Mouse (Mus musculus): ENCODE measurements around the gene Avpi1. TPM values are rescaled to one million over a fixed set of nuclear protein-coding genes. Genes with fewer than 3 reads are reported as not detected.
A peak's percentile ranks its signal among the peaks of the same experiment; 100 is the strongest.

The Avpi1 gene
- polyA plus RNA-seq, 1 experiment from 2014 or later = 23.9 TPM

DNA sequence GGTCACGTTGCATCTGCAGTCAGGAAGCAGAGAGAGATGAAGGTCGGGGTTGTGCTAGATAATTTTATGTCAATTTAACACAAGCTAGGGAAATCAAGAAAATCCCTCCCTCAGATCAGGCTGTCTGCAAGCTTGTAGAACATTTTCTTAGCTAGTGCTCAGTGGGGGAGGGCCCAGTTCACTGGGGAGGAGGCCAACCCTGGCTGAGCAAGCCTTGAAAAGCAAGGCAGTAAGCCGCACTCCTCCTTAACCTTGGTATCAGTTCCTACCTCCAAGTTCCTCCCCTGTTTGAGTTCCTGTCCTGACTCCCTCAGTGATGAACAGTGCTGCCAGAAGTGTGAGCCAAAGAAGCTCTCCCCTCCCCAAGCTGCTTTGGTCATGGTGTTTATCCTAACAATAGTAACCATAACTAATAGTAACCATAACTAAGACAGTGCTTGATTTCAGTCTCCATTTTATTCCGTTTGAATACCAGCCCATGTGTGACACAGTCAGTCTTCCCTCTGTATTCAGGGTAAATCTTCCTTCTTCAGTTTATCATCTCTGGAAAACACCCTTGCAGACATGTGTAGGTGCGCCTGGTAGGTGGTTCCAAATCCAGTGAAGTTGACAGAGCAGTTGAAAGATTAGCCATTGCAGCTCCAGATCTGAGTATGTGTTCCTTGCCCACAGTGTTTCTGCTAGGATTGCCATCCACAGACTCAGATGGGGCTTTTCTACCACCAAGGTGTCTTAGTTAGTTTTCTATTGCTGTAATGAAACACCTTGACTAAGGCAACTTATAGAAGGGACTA, 11.1 kb upstream of the Avpi1 start:
- H3K27me3 ChIP-seq (ENCODE audit: poor library complexity, severe bottlenecking) = peaks cover 1% of the 10 kb centered on the region; the same call in 1 of the 2 replicates
- H3K9me3 ChIP-seq = no peaks in the 10 kb centered on the region
- no peak overlapping the region for H3K4me3 ChIP-seq
- no peaks in the 10 kb centered on the region for H3K36me3 ChIP-seq (replicated peaks)
- 83% methylated on average over 5 of the region's 5 CpGs for WGBS
- no peak for DNase-seq (ENCODE audit: extremely low spot score, low spot score)
- H3K4me1 ChIP-seq = peaks cover 19% of the 10 kb centered on the region
- H3K27ac ChIP-seq = no peak overlapping the region

DNA sequence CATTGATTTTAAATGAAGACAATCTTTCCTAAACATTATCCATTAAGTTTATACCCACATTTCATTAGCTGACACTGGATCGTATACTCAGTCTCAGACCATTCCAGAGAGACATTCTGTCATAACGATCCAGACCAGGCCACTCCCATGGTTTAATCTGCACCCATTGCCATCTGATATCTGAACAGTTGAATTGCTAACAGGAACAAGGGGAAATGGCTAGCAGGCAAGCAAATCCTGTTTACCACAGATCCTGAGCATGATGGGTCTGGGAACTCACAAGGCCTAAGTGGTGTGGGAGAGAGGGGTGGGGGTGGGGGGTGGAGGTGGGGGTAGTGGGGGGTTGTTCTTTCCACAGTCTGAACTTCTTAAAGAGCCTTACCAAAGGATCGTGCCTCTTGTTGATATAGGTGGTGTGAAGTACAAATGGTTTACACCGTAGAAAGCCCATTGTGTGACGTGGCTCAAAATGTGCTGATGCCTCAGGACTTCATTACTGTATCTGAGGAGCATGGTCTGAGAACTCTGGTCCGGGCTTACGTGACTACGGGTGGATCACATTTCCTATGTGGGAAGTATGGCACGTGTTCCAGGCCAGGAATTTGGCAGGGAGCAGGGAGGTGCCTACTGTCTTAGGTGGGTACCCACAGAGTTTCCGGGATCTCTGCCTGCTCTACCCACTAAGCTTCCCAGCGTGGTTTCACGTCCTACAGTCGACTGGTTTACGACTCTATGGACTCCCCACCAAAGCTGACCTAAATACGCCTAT, 9.8 kb upstream of the Avpi1 start:
- H3K27me3 ChIP-seq (ENCODE audit: poor library complexity, severe bottlenecking) = no peaks in the 10 kb centered on the region
- 90% methylated on average over 15 of the region's 15 CpGs for WGBS
- no peak overlapping the region for H3K27ac ChIP-seq
- no peaks in the 10 kb centered on the region for H3K36me3 ChIP-seq (replicated peaks)
- DNase-seq (ENCODE audit: extremely low spot score, low spot score) = no peak
- no peaks in the 10 kb centered on the region for H3K9me3 ChIP-seq
- H3K4me3 ChIP-seq = no peak overlapping the region
- H3K4me1 ChIP-seq = peaks cover 19% of the 10 kb centered on the region

GRCm38 (mm10) chr19:42137167-42137672, 8.4 kb upstream of the Avpi1 start:
- Histone ChIP-seq H3K4me1 (peaks cover 19% of the 10 kb centered on the region), H3K9me3 (no peaks in the 10 kb centered on the region), H3K4me3 (no peak overlapping the region), H3K36me3 (replicated peaks) (no peaks in the 10 kb centered on the region), H3K27me3 (ENCODE audit: poor library complexity, severe bottlenecking) (no peaks in the 10 kb centered on the region), H3K27ac (no peak overlapping the region)
- no peak for DNase-seq (ENCODE audit: extremely low spot score, low spot score)
- 94% methylated on average over 4 of the region's 4 CpGs for WGBS

- WGBS = 27% methylated on average over 5 of the region's 5 CpGs
- H3K36me3 ChIP-seq (replicated peaks) = no peaks in the 10 kb centered on the region
- DNase-seq (ENCODE audit: extremely low spot score, low spot score) = no peak
- H3K27ac ChIP-seq = no peak overlapping the region
- H3K9me3 ChIP-seq = no peaks in the 10 kb centered on the region
- H3K27me3 ChIP-seq (ENCODE audit: poor library complexity, severe bottlenecking) = no peaks in the 10 kb centered on the region
- no peak overlapping the region for H3K4me3 ChIP-seq
- H3K4me1 ChIP-seq = peaks cover 22% of the 10 kb centered on the region
These were observed 7.3 kb upstream of the Avpi1 start for GRCm38 (mm10) chr19:42136126-42136525.

DNA sequence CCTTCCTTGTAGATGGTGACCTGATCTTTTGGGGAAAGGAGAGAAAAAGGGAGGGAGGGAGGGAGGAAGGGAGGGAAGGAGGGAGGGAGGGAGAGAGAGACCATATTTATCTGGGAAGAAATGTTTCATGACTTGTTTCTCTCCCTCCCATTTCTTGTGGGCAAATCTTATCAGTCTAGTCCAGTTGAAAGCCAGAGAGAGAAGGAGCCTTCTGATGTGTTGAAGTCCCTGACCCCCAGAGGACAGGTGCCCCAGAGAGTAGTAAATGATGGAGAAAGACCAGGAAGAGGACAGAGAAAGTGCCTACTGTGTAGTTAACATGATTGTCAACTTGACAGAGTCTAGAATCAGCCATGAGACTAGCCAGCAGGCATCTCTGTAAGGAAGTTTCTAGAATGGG, 6.2 kb upstream of the Avpi1 start:
- H3K4me3 ChIP-seq = no peak overlapping the region
- DNase-seq (ENCODE audit: extremely low spot score, low spot score) = no peak

DNA sequence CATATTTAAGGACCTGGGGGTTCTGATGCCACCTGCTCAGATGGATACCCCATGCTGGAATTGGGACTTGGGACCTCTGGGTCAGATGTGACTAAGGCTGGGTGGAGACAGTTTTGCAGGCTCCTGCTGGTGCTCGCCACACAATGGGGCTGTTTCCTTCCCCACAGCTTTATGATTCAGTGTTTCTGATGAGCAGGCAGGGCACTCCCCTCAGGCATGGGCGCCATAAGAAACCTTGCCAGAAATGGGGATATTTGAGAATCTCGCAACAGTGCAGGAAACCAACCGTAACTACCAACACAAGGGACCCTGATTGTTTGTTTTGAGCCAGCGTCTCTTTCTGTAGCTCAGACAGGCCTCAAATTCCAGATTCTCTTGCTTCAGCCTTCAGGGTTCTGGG, 2.2 kb upstream of the Avpi1 start:
- Histone ChIP-seq H3K27ac (no peak overlapping the region), H3K36me3 (replicated peaks) (no peaks in the 10 kb centered on the region), H3K4me1 (peaks cover 47% of the 10 kb centered on the region), H3K27me3 (ENCODE audit: poor library complexity, severe bottlenecking) (peaks cover 18% of the 10 kb centered on the region), H3K9me3 (no peaks in the 10 kb centered on the region), H3K4me3 (no peak overlapping the region)
- WGBS = 87% methylated on average over 5 of the region's 5 CpGs
- DNase-seq (ENCODE audit: extremely low spot score, low spot score) = no peak

More for the DNA sequence above, 6.2 kb upstream of the Avpi1 start:
- H3K9me3 ChIP-seq = no peaks in the 10 kb centered on the region
- no peak overlapping the region for H3K27ac ChIP-seq
- H3K27me3 ChIP-seq (ENCODE audit: poor library complexity, severe bottlenecking) = 0 out of 2 replicates have a peak, but pooled peaks cover 5% of the 10 kb centered on the region
- H3K36me3 ChIP-seq (replicated peaks) = no peaks in the 10 kb centered on the region
- H3K4me1 ChIP-seq = peaks cover 30% of the 10 kb centered on the region

- Histone ChIP-seq H3K27ac (peak overlapping the region; percentile 88), H3K4me3 (no peak overlapping the region), H3K9me3 (no peaks in the 10 kb centered on the region), H3K36me3 (replicated peaks) (peaks cover 2% of the 10 kb centered on the region), H3K4me1 (peaks cover 43% of the 10 kb centered on the region), H3K27me3 (ENCODE audit: poor library complexity, severe bottlenecking) (peaks cover 18% of the 10 kb centered on the region)
- DNase-seq (ENCODE audit: extremely low spot score, low spot score) = no peak
- 77% methylated on average over 3 of the region's 3 CpGs for WGBS
These were observed 1.4 kb upstream of the Avpi1 start for GRCm38 (mm10) chr19:42130294-42130606.

GRCm38 (mm10) chr19:42129509-42130293, 842 bp upstream of the Avpi1 start:
- Histone ChIP-seq H3K36me3 (replicated peaks) (peaks cover 7% of the 10 kb centered on the region), H3K27me3 (ENCODE audit: poor library complexity, severe bottlenecking) (peaks cover 18% of the 10 kb centered on the region), H3K27ac (peak overlapping the region; percentile 88), H3K4me3 (peak overlapping the region; percentile 74), H3K9me3 (no peaks in the 10 kb centered on the region), H3K4me1 (peaks cover 40% of the 10 kb centered on the region)
- DNase-seq (ENCODE audit: extremely low spot score, low spot score) = no peak
- 34% methylated on average over 14 of the region's 14 CpGs for WGBS

- H3K4me3 ChIP-seq = peak overlapping the region; percentile 74
- H3K9me3 ChIP-seq = no peaks in the 10 kb centered on the region
- WGBS = 4% methylated on average over 23 of the region's 23 CpGs
- H3K27me3 ChIP-seq (ENCODE audit: poor library complexity, severe bottlenecking) = peaks cover 18% of the 10 kb centered on the region
- peaks cover 22% of the 10 kb centered on the region for H3K36me3 ChIP-seq (replicated peaks)
- H3K4me1 ChIP-seq = peaks cover 40% of the 10 kb centered on the region
- peak overlapping the region; percentile 88 for H3K27ac ChIP-seq
- DNase-seq (ENCODE audit: extremely low spot score, low spot score) = no peak
These were observed 663 bp downstream of the Avpi1 start for GRCm38 (mm10) chr19:42128052-42128740.

- H3K4me3 ChIP-seq = no peak overlapping the region; the same call in 1 of the 2 replicates
- DNase-seq (ENCODE audit: extremely low spot score, low spot score) = no peak
- peaks cover 40% of the 10 kb centered on the region for H3K4me1 ChIP-seq
- WGBS = 92% methylated on average over 5 of the region's 5 CpGs
- H3K9me3 ChIP-seq = no peaks in the 10 kb centered on the region
- H3K27ac ChIP-seq = no peak overlapping the region
- H3K27me3 ChIP-seq (ENCODE audit: poor library complexity, severe bottlenecking) = peaks cover 18% of the 10 kb centered on the region
- H3K36me3 ChIP-seq (replicated peaks) = peaks cover 33% of the 10 kb centered on the region
These were observed 1.8 kb downstream of the Avpi1 start for GRCm38 (mm10) chr19:42127024-42127423.

DNA sequence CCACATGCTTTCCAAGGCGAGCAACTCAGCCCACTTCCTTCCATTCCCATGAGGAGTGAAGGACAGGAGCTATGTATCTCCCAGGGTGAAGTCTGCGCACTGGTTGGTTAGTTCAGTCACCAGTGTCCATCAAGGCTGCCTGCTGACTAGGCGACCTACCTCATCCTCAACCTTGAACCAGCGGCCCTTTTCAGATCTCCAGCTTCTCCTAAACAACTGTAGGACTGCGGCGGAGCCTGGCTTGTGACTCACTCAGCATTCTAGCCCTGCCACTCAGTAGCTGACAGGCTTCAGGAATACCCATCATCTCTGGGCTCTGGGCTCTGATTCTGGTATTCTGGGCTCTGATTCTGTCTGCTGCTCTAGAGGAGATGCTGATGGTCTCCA, 2.6 kb downstream of the Avpi1 start:
- Histone ChIP-seq H3K27me3 (ENCODE audit: poor library complexity, severe bottlenecking) (peaks cover 18% of the 10 kb centered on the region), H3K4me3 (no peak overlapping the region), H3K27ac (no peak overlapping the region), H3K4me1 (peaks cover 39% of the 10 kb centered on the region), H3K9me3 (no peaks in the 10 kb centered on the region), H3K36me3 (replicated peaks) (peaks cover 41% of the 10 kb centered on the region)
- 91% methylated on average over 6 of the region's 6 CpGs for WGBS
- no peak for DNase-seq (ENCODE audit: extremely low spot score, low spot score)

GRCm38 (mm10) chr19:42125501-42126218, 3.2 kb downstream of the Avpi1 start:
- 85% methylated on average over 11 of the region's 11 CpGs for WGBS
- Histone ChIP-seq H3K4me1 (peaks cover 34% of the 10 kb centered on the region), H3K36me3 (replicated peaks) (peaks cover 47% of the 10 kb centered on the region), H3K4me3 (no peak overlapping the region), H3K9me3 (no peaks in the 10 kb centered on the region), H3K27me3 (ENCODE audit: poor library complexity, severe bottlenecking) (peaks cover 18% of the 10 kb centered on the region), H3K27ac (no peak overlapping the region)
- no peak for DNase-seq (ENCODE audit: extremely low spot score, low spot score)
